Mouse (Mus musculus) MEL (cell line): Measurements from ENCODE around the gene Gsc. TPM values are rescaled to one million over a fixed set of nuclear protein-coding genes. Genes with fewer than 3 reads are reported as not detected.

Source experiments
- DNase-seq: peaks from one replicate; pipeline ENCODE4 v3.0.0; 2011; ENCODE audit warnings: low read depth, low spot score
- H3K27ac ChIP-seq: 2 replicates; pipeline ENCODE4 v1.5.1; 2012; ENCODE audit warnings: low read depth, mild to moderate bottlenecking, control low read depth, low read length, moderate library complexity; ENCODE audit not compliant: control insufficient read depth
- H3K27me3 ChIP-seq, 2 experiments: fragments of 150-350 bp in 1 of 2; sonication (generic) in 1 of 2; 2 replicates each; pipeline ENCODE4 v1.6.1; 2012; ENCODE audit warnings: low read length in 2 of 2, mild to moderate bottlenecking in 2 of 2, improper control_type of control experiment in 1 of 2, moderate library complexity in 1 of 2; ENCODE audit not compliant: insufficient read depth in 2 of 2, control insufficient read depth in 1 of 2
- H3K36me3 ChIP-seq, 2 experiments: 2 replicates each; pipeline ENCODE4 v1.6.1; 2012 to 2014; ENCODE audit warnings: low read length in 2 of 2, improper control_type of control experiment in 1 of 2, inconsistent platforms in 1 of 2, mild to moderate bottlenecking in 1 of 2; ENCODE audit not compliant: insufficient read depth in 2 of 2, control insufficient read depth in 1 of 2
- H3K4me1 ChIP-seq, 2 experiments: fragments of 150-350 bp in 1 of 2; sonication (generic) in 1 of 2; 2 replicates each; pipeline ENCODE4 v1.6.1; 2012; ENCODE audit warnings: low read length in 2 of 2, improper control_type of control experiment in 1 of 2, mild to moderate bottlenecking in 1 of 2; ENCODE audit not compliant: insufficient read depth in 2 of 2, control insufficient read depth in 1 of 2
- H3K4me3 ChIP-seq, 2 experiments: fragments of 150-350 bp in 1 of 2; sonication (generic) in 1 of 2; 2 replicates each; pipeline ENCODE4 v1.5.1; 2012; ENCODE audit warnings: low read depth in 2 of 2, low read length in 2 of 2, mild to moderate bottlenecking in 2 of 2, moderate library complexity in 2 of 2, control low read depth in 1 of 2, improper control_type of control experiment in 1 of 2; ENCODE audit not compliant: control insufficient read depth in 1 of 2, insufficient read depth in 1 of 2
- H3K79me2 ChIP-seq: 2 replicates; pipeline ENCODE4 v1.6.1; 2012; ENCODE audit warnings: mild to moderate bottlenecking, low read length, moderate library complexity; ENCODE audit not compliant: control insufficient read depth, poor library complexity, insufficient read depth
- H3K9ac ChIP-seq: 2 replicates; pipeline ENCODE4 v1.6.1; 2012; ENCODE audit warnings: low read depth, mild to moderate bottlenecking, control low read depth, low read length, moderate library complexity; ENCODE audit not compliant: control insufficient read depth, poor library complexity, severe bottlenecking
- H3K9me3 ChIP-seq: fragments of 150-350 bp; sonication (generic); replicated peaks from 2 replicates; pipeline ENCODE4 v1.6.1; 2012; ENCODE audit warnings: mild to moderate bottlenecking, low read length, improper control_type of control experiment, moderate library complexity; ENCODE audit not compliant: insufficient read depth
- BHLHE40 ChIP-seq: IDR thresholded peaks from 2 replicates; pipeline ENCODE4 v1.6.1; 2012; ENCODE audit warnings: low read depth, mild to moderate bottlenecking, inconsistent platforms, low read length, improper control_type of control experiment, borderline replicate concordance
- CHD1 ChIP-seq: IDR thresholded peaks from 2 replicates; pipeline ENCODE4 v1.6.1; 2012; ENCODE audit warnings: low read depth, mild to moderate bottlenecking, inconsistent platforms, low read length, improper control_type of control experiment
- CTCF ChIP-seq, 3 experiments: IDR thresholded peaks in 2 of 3; conservative IDR thresholded peaks in 1 of 3; 2 replicates each; pipeline ENCODE4 v1.5.1; 2011 to 2012; ENCODE audit warnings: low read length in 3 of 3, low read depth in 2 of 3, mild to moderate bottlenecking in 2 of 3, improper control_type of control experiment in 1 of 3, inconsistent platforms in 1 of 3, mixed read lengths in 1 of 3, moderate library complexity in 1 of 3; ENCODE audit not compliant: control insufficient read depth in 1 of 3, insufficient read depth in 1 of 3, poor library complexity in 1 of 3, severe bottlenecking in 1 of 3
- E2F4 ChIP-seq: IDR thresholded peaks from 2 replicates; pipeline ENCODE4 v1.6.1; 2011; ENCODE audit warnings: low read depth, low read length, improper control_type of control experiment, borderline replicate concordance
- ELF1 ChIP-seq: IDR thresholded peaks from 2 replicates; pipeline ENCODE4 v1.6.1; 2014; ENCODE audit warnings: low read depth, mild to moderate bottlenecking, inconsistent platforms, low read length, improper control_type of control experiment, moderate library complexity
- EP300 ChIP-seq, 2 experiments: IDR thresholded peaks; 2 replicates each; pipeline ENCODE4 v1.6.1; 2011; ENCODE audit warnings: improper control_type of control experiment in 2 of 2, low read length in 2 of 2, low read depth in 1 of 2, mild to moderate bottlenecking in 1 of 2
- ETS1 ChIP-seq: IDR thresholded peaks from 2 replicates; pipeline ENCODE4 v1.6.1; 2012; ENCODE audit warnings: low read depth, mild to moderate bottlenecking, inconsistent platforms, low read length, improper control_type of control experiment, moderate library complexity
- GABPA ChIP-seq: IDR thresholded peaks from 2 replicates; pipeline ENCODE4 v1.6.1; 2012; ENCODE audit warnings: low read depth, mild to moderate bottlenecking, inconsistent platforms, low read length, improper control_type of control experiment, moderate library complexity
- GATA1 ChIP-seq: IDR thresholded peaks from 2 replicates; pipeline ENCODE4 v1.6.1; 2011; ENCODE audit warnings: low read depth, low read length, improper control_type of control experiment
- JUND ChIP-seq: IDR thresholded peaks from 2 replicates; pipeline ENCODE4 v1.6.1; 2011; ENCODE audit warnings: low read depth, mild to moderate bottlenecking, improper control_type of control experiment, low read length
- KAT2A ChIP-seq: conservative IDR thresholded peaks from 2 replicates; pipeline ENCODE4 v1.6.1; 2012; ENCODE audit warnings: low read depth, low read length, improper control_type of control experiment, inconsistent platforms
- MAX ChIP-seq: IDR thresholded peaks from 2 replicates; pipeline ENCODE4 v1.6.1; 2011; ENCODE audit warnings: low read length, improper control_type of control experiment
- MEF2A ChIP-seq: IDR thresholded peaks from 2 replicates; pipeline ENCODE4 v1.6.1; 2014; ENCODE audit warnings: low read depth, mild to moderate bottlenecking, inconsistent platforms, low read length, improper control_type of control experiment; ENCODE audit not compliant: poor library complexity, insufficient replicate concordance, severe bottlenecking; ENCODE audit errors: extremely low read depth
- MXI1 ChIP-seq: IDR thresholded peaks from 2 replicates; pipeline ENCODE4 v1.6.1; 2011; ENCODE audit warnings: mild to moderate bottlenecking, low read depth, low read length, improper control_type of control experiment
- MYB ChIP-seq: IDR thresholded peaks from 2 replicates; pipeline ENCODE4 v1.6.1; 2011; ENCODE audit warnings: mild to moderate bottlenecking, low read depth, low read length, improper control_type of control experiment
- NRF1 ChIP-seq: IDR thresholded peaks from 2 replicates; pipeline ENCODE4 v1.6.1; 2014; ENCODE audit warnings: low read depth, mild to moderate bottlenecking, inconsistent platforms, low read length, improper control_type of control experiment, moderate library complexity; ENCODE audit not compliant: poor library complexity, insufficient read depth, severe bottlenecking
- POLR2A ChIP-seq, 2 experiments: IDR thresholded peaks; 2 replicates each; pipeline ENCODE4 v1.6.1; 2011 to 2012; ENCODE audit warnings: low read length in 2 of 2, mild to moderate bottlenecking in 2 of 2, control low read depth in 1 of 2, improper control_type of control experiment in 1 of 2, low read depth in 1 of 2, moderate library complexity in 1 of 2; ENCODE audit not compliant: control insufficient read depth in 1 of 2, insufficient read depth in 1 of 2, poor library complexity in 1 of 2
- RAD21 ChIP-seq: IDR thresholded peaks from 2 replicates; pipeline ENCODE4 v1.6.1; 2011; ENCODE audit warnings: mild to moderate bottlenecking, low read depth, low read length, improper control_type of control experiment
- SIN3A ChIP-seq: IDR thresholded peaks from 2 replicates; pipeline ENCODE4 v1.6.1; 2012; ENCODE audit warnings: low read length, improper control_type of control experiment, inconsistent platforms
- SMC3 ChIP-seq: IDR thresholded peaks from 2 replicates; pipeline ENCODE4 v1.6.1; 2011; ENCODE audit warnings: low read depth, low read length, improper control_type of control experiment
- TAL1 ChIP-seq: IDR thresholded peaks from 2 replicates; pipeline ENCODE4 v1.6.1; 2012; ENCODE audit warnings: mild to moderate bottlenecking, inconsistent platforms, low read length, moderate library complexity, mixed read lengths
- TBP ChIP-seq: IDR thresholded peaks from 2 replicates; pipeline ENCODE4 v1.8.0; 2011; ENCODE audit warnings: low read depth, low read length, improper control_type of control experiment
- TCF12 ChIP-seq: IDR thresholded peaks from 2 replicates; pipeline ENCODE4 v1.6.1; 2014; ENCODE audit warnings: low read depth, mild to moderate bottlenecking, inconsistent platforms, low read length, improper control_type of control experiment, moderate library complexity
- USF1 ChIP-seq: IDR thresholded peaks from 2 replicates; pipeline ENCODE4 v1.6.1; 2014; ENCODE audit warnings: low read depth, mild to moderate bottlenecking, inconsistent platforms, low read length, improper control_type of control experiment, moderate library complexity
- USF2 ChIP-seq, 2 experiments: IDR thresholded peaks; 2 replicates each; pipeline ENCODE4 v1.6.1; 2011 to 2012; ENCODE audit warnings: improper control_type of control experiment in 2 of 2, low read length in 2 of 2, borderline replicate concordance in 1 of 2, inconsistent platforms in 1 of 2, low read depth in 1 of 2, mild to moderate bottlenecking in 1 of 2; ENCODE audit not compliant: insufficient read depth in 1 of 2
- ZC3H11A ChIP-seq: IDR thresholded peaks from 2 replicates; pipeline ENCODE4 v1.6.1; 2012; ENCODE audit warnings: low read depth, mild to moderate bottlenecking, inconsistent platforms, low read length, improper control_type of control experiment
- polyA plus RNA-seq, 2 experiments: library from polyadenylated mRNA; stranded (reverse) in 1 of 2; unstranded in 1 of 2; fragments of >175 nt in 1 of 2; fragments of >200 nt in 1 of 2; gene quantifications; 2 replicates each; pipeline versions ENCODE4 v1.2.1 to v1.2.4; 2012; ENCODE audit warnings: low replicate concordance in 2 of 2, low read depth in 1 of 2; ENCODE audit not compliant: insufficient read length in 2 of 2, insufficient read depth in 1 of 2, missing spikeins in 1 of 2
- total RNA-seq: library from RNA; depleted of rRNA; stranded (reverse); fragments of 300-350 nt; gene quantifications from 2 replicates; pipeline ENCODE4 v1.2.3, GENCODE M21; 2012

Gsc gene
- total and polyA plus RNA-seq, 3 experiments: not detected

- TF ChIP-seq NRF1 (no peak), SMC3 (no peak), MAX (no peak), MYB (no peak), ELF1 (no peak), USF1 (no peak), CTCF (IDR thresholded peaks at IDR 0.05 in 2 of 3, conservative IDR thresholded peaks at IDR 0.05 in 1 of 3; ENCODE audit: control insufficient read depth in 1 of 3, insufficient read depth in 1 of 3, low read depth in 2 of 3, low read length in 3 of 3, poor library complexity in 1 of 3, severe bottlenecking in 1 of 3) (no peak), BHLHE40 (no peak), ETS1 (no peak), EP300 (IDR thresholded peaks at IDR 0.05; ENCODE audit: low read depth in 1 of 2, low read length in 2 of 2) (no peak), MXI1 (no peak), USF2 (IDR thresholded peaks at IDR 0.05; ENCODE audit: borderline replicate concordance in 1 of 2, insufficient read depth in 1 of 2, low read depth in 1 of 2, low read length in 2 of 2) (no peak), GABPA (no peak)
- no peak overlapping the region for H3K4me3 ChIP-seq
- no peaks in the 10 kb centered on the region for H3K27me3 ChIP-seq
- no peak for DNase-seq
- no peaks in the 10 kb centered on the region for H3K4me1 ChIP-seq
- H3K27ac ChIP-seq: no peak overlapping the region
- no peak overlapping the region for H3K9ac ChIP-seq
- H3K9me3 ChIP-seq: no peaks in the 10 kb centered on the region
- no peaks in the 10 kb centered on the region for H3K36me3 ChIP-seq
- no peaks in the 10 kb centered on the region for H3K79me2 ChIP-seq
These were observed 39.0 kb downstream of the Gsc start for GRCm38 (mm10) chr12:104433951-104434735.

- no peak overlapping the region for H3K4me3 ChIP-seq
- no peaks in the 10 kb centered on the region for H3K4me1 ChIP-seq
- no peaks in the 10 kb centered on the region for H3K36me3 ChIP-seq
- DNase-seq: no peak
- no peak overlapping the region for H3K9ac ChIP-seq
- H3K79me2 ChIP-seq: no peaks in the 10 kb centered on the region
- TF ChIP-seq TBP: no peak
- no peak for TF ChIP-seq MEF2A
- no peak for TF ChIP-seq SIN3A
- no peak for TF ChIP-seq E2F4
- no peak for TF ChIP-seq MAX
- TF ChIP-seq TAL1: no peak
- TF ChIP-seq EP300 (IDR thresholded peaks at IDR 0.05; ENCODE audit: low read depth in 1 of 2, low read length in 2 of 2): no peak
- TF ChIP-seq TCF12: no peak
- no peak for TF ChIP-seq CHD1
- no peak for TF ChIP-seq RAD21
- TF ChIP-seq NRF1: no peak
- no peak for TF ChIP-seq KAT2A
- TF ChIP-seq POLR2A (IDR thresholded peaks at IDR 0.05; ENCODE audit: control insufficient read depth in 1 of 2, insufficient read depth in 1 of 2, low read depth in 1 of 2, low read length in 2 of 2, poor library complexity in 1 of 2): no peak
- no peak for TF ChIP-seq GATA1
- TF ChIP-seq ZC3H11A: no peak
- TF ChIP-seq JUND: no peak
- TF ChIP-seq, all 39 proteins: peak for 0
- Histone ChIP-seq H3K9me3 (no peaks in the 10 kb centered on the region), H3K27ac (no peak overlapping the region), H3K27me3 (no peaks in the 10 kb centered on the region)
These were observed 39.9 kb downstream of the Gsc start for GRCm38 (mm10) chr12:104433214-104433613.
